Mouse (Mus musculus) neural tube, embryonic 13.5 days (tissue): ENCODE measurements around the gene Eps8l1. TPM values are rescaled to one million over a fixed set of nuclear protein-coding genes. Genes with fewer than 3 reads are reported as not detected.

Experiments
- ATAC-seq: fragments of 200-750 bp; cut with Nextera tagmentation; 2 replicates; pipeline ENCODE4 v1.8.0; 2017; ENCODE audit warnings: low read depth, mild to moderate bottlenecking, moderate TSS enrichment, moderate library complexity
- H3K27ac ChIP-seq: fragments of 300-500 bp; sonication (generic); replicated peaks from 2 replicates; pipeline ENCODE4 v1.5.1; 2015; ENCODE audit warnings: moderate library complexity, mild to moderate bottlenecking, inconsistent platforms
- H3K27me3 ChIP-seq: fragments of 300-500 bp; sonication (generic); 2 replicates; pipeline ENCODE4 v1.6.1; 2015; ENCODE audit warnings: mild to moderate bottlenecking, inconsistent platforms
- H3K36me3 ChIP-seq: fragments of 300-500 bp; sonication (generic); 2 replicates; pipeline ENCODE4 v1.6.1; 2015; ENCODE audit warnings: mild to moderate bottlenecking, inconsistent platforms
- H3K4me1 ChIP-seq: fragments of 300-500 bp; sonication (generic); replicated peaks from 2 replicates; pipeline ENCODE4 v1.6.1; 2015; ENCODE audit warnings: inconsistent platforms
- H3K4me2 ChIP-seq: fragments of 300-500 bp; sonication (generic); 2 replicates; pipeline ENCODE4 v1.6.1; 2015; ENCODE audit warnings: inconsistent platforms, mild to moderate bottlenecking, moderate library complexity
- H3K4me3 ChIP-seq: fragments of 300-500 bp; sonication (generic); 2 replicates; pipeline ENCODE4 v1.5.1; 2015; ENCODE audit warnings: mild to moderate bottlenecking, inconsistent platforms
- H3K9ac ChIP-seq: fragments of 300-500 bp; sonication (generic); 2 replicates; pipeline ENCODE4 v1.6.1; 2015; ENCODE audit warnings: moderate library complexity, mild to moderate bottlenecking, inconsistent platforms
- H3K9me3 ChIP-seq: fragments of 300-500 bp; sonication (generic); 2 replicates; pipeline ENCODE4 v1.6.1; 2016; ENCODE audit warnings: inconsistent platforms
- WGBS: fragments of 180-500 bp; shearing (Covaris S2); methylation state at CpG from one replicate; pipeline ENCODE4 v1.1.7; 2015; 5-methylcytosine and 5-hydroxymethylcytosine counted together
- polyA plus RNA-seq: library from polyadenylated mRNA; unstranded; fragments of >200 nt; fragmentation: Nextera tagmentation; extraction: Ambion mirVana; gene quantifications from 2 replicates; pipeline ENCODE4 v1.2.1, GENCODE M21; 2015

Gene Eps8l1
- polyA plus RNA-seq, 1 experiment from 2014 or later: 12.9 TPM

DNA sequence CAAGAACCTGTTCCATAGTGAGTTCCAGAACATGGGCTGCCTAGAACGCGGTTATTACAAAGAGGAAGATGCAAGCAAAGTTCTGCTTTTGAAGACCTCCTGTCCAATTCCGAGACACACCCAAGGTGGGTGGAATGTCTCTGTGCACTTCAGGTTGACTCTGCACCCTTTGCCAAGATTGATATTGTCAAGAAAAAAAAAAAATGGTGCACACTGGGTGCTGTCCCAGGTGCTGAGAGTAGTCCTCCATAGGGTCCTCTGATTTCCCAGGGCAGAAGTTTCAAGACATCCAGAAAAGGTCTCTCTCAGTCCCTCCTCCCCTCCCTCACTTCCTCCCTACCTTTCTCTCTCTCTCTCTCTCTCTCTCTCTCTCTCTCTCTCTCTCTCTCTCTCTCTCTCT is 12.0 kb upstream of the Eps8l1 start:
- peaks cover 8% of the 10 kb centered on the region for H3K36me3 ChIP-seq
- H3K27me3 ChIP-seq: no peaks in the 10 kb centered on the region
- 88% methylated on average over 3 of the region's 3 CpGs for whole genome bisulfite sequencing
- peaks cover 12% of the 10 kb centered on the region for H3K4me1 ChIP-seq
- no peak overlapping the region for H3K27ac ChIP-seq
- H3K9me3 ChIP-seq: no peaks in the 10 kb centered on the region
- H3K4me2 ChIP-seq: no peak overlapping the region
- H3K4me3 ChIP-seq: no peak overlapping the region
- ATAC-seq: no peak
- no peak overlapping the region for H3K9ac ChIP-seq

DNA sequence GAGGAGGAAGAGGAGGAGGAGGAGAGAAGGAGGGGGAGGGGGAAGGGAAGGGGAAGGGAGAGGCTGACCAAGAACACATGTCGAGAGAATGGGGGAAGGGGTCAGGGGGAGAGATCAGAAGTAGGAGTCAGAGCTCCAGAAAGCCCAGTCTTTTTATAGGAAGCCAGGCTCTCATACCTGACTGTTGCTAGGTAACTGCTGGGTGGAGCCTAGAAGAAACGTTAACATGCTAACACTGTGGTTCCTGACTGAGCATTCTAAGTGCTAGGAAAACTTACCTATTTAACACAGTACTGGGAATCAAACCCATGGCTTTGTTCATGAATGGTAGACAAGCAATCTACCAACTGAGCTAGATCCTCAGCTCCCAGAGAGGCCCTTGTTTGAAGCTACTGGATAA is 11.3 kb upstream of the Eps8l1 start:
- Histone ChIP-seq H3K4me2 (no peak overlapping the region), H3K27me3 (no peaks in the 10 kb centered on the region), H3K27ac (no peak overlapping the region), H3K4me3 (no peak overlapping the region), H3K9ac (no peak overlapping the region), H3K4me1 (peaks cover 9% of the 10 kb centered on the region), H3K9me3 (no peaks in the 10 kb centered on the region), H3K36me3 (0 out of 2 replicates have a peak, but pooled peaks cover under 1% of the 10 kb centered on the region)
- WGBS: 17% methylated on average over 2 of the region's 2 CpGs
- no peak for ATAC-seq

DNA sequence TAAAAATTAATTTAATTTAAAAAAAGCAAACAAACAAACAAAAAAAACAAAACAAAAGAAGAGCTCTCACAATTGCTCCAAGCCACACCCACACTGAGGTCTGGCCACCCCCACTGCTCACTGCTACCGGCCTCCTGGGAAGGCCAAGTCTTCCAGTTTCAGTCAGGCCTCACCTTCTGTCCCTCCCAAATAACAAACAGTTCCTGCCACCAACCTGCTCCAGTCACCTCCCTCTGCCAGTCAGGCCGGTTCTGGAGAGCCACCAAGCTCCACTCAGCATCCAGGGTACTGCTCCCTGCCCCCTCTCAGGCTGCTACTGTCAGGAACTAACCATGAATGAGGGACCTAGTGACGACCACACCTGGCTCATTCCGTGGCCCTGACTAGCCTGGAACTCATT is 7.8 kb upstream of the Eps8l1 start:
- Histone ChIP-seq H3K4me3 (no peak overlapping the region), H3K4me2 (no peak overlapping the region), H3K27ac (no peak overlapping the region), H3K36me3 (no peaks in the 10 kb centered on the region), H3K9me3 (no peaks in the 10 kb centered on the region), H3K9ac (no peak overlapping the region), H3K4me1 (no peaks in the 10 kb centered on the region), H3K27me3 (no peaks in the 10 kb centered on the region)
- no peak for ATAC-seq
- WGBS: 26% methylated on average over 4 of the region's 4 CpGs

DNA sequence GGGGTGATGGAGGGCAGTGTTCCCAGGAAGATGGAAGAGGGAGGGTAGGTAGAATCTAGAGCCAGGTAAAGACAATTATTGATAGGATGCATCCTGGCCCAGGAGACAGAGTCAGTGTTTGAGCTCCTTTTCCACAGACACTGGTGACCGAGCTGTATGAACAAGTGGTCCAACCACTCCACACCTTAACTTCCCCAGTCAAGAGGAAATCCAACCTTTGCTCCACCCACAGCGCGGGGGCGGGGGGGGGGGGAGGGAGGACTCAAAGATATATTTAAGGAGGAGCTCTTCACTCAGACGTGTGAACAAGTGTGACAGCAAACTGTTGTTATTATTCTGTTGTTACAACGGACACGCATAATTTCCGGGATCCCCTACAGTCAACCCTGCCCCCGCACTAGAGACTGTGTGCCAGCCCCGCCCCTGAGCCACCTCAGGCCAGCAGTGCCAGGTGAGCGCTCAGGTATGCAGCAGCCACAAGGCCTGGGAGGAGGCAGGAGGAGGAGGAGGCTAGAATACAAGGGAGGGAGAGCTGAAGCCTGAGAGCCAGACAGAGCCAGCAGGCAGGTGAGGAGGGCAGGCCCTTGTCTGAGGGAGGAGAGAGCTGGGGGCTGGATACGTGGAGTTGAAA is 3.8 kb downstream of the Eps8l1 start:
- WGBS: 18% methylated on average over 12 of the region's 12 CpGs

DNA sequence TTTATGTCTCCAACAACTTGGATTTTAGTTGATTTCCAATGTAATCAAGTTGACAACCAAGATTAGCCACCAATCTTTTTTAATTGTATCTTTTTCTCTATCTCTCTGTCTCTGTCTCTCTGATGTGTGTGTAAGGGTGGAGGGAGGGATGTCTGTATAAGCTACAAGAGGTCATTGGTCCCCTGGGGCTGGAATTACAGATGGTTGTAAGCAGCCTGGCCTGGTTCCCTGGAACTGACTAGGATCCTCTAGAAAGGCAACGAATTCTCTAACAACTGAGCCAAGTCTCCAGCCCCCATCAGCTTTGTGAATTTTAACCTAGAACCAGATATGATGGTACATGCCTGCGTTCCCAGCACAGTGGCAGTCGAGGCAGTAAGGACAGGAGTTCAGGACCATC is 7.3 kb downstream of the Eps8l1 start:
- no peak for ATAC-seq
- Histone ChIP-seq H3K4me1 (peaks cover 13% of the 10 kb centered on the region), H3K4me2 (no peak overlapping the region), H3K9ac (peak overlapping the region; percentile 17; the same call in 1 of the 2 replicates), H3K9me3 (no peaks in the 10 kb centered on the region), H3K27me3 (peaks cover 48% of the 10 kb centered on the region), H3K36me3 (no peaks in the 10 kb centered on the region), H3K27ac (no peak overlapping the region), H3K4me3 (no peak overlapping the region)
- 74% methylated on average over 3 of the region's 3 CpGs for WGBS

More for the DNA sequence above, 3.8 kb downstream of the Eps8l1 start:
- no peak overlapping the region for H3K27ac ChIP-seq
- peaks cover 15% of the 10 kb centered on the region; the same call in 1 of the 2 replicates for H3K27me3 ChIP-seq
- ATAC-seq: 0 out of 2 replicates have a peak, but pooled peaks have one; percentile 16
- no peaks in the 10 kb centered on the region for H3K36me3 ChIP-seq
- no peaks in the 10 kb centered on the region for H3K4me1 ChIP-seq
- no peak overlapping the region for H3K4me3 ChIP-seq
- no peak overlapping the region for H3K4me2 ChIP-seq
- no peak overlapping the region for H3K9ac ChIP-seq
- no peaks in the 10 kb centered on the region for H3K9me3 ChIP-seq

DNA sequence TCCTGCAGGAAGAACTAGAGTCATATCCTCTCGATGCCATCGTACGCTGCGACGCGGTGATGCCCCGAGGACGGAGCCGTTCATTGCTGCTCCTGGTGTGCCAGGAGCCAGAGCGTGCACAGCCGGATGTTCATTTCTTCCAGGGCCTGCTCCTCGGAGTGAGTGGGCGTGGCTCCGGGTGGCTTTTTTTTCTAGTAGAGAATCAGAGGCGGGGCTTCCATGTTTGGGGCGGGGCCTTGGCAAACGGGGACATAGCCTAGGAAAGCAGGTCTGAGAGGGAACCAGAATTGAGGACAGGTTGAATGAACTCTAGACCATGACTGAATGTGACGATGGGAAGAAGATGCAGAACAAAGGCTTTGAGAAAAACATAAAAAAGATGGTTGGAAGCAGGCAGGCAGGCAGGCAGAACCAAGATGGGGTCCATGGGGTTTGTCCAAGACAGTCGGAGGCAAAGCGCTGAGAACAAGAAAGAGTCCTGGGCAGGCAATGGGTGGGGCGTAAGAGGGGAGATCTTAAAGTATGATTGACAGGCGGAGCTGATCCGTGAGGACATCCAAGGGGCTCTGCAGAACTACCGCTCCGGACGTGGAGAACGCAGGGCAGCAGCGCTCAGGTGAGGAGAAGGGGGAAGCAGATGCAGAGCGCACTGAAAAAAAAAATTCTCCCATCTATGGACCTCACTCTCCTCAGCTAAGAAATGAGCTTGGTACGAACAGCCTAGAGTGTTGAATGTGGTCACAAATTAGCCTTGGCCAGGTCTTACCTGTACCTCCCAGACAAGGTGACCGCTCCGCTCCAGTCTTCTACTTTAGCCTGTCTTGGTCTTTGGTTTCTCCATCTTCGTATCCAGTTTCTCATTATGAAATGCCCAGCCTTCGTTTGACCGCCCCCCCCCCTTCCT is 10.1 kb downstream of the Eps8l1 start:
- H3K27ac ChIP-seq: no peak overlapping the region

DNA sequence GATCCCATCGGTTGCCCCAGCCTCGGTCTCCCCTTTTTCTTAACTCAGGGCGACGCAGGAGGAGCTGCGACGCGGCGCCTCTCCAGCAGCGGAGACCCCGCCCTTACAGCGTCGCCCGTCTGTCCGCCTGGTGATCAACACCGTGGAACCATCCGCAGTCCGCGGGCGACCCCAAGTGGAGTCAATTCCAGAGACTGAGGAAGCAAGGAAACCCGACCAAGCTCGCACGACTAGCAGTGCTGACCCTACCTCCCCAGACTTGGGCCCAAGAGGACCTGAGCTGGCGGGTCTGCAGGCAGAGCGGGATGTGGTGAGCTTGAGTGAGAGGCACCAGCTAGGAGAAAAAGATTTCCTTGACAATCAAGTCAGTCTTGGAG is 10.7 kb downstream of the Eps8l1 start:
- Histone ChIP-seq H3K4me1 (peaks cover 13% of the 10 kb centered on the region), H3K9ac (peak overlapping the region; percentile 69), H3K4me3 (peak overlapping the region; percentile 46), H3K9me3 (no peaks in the 10 kb centered on the region), H3K27me3 (peaks cover 73% of the 10 kb centered on the region), H3K27ac (no peak overlapping the region), H3K4me2 (peak overlapping the region; percentile 75), H3K36me3 (no peaks in the 10 kb centered on the region)
- ATAC-seq: peak; percentile 90
- under 1% methylated on average over 24 of the region's 24 CpGs for WGBS

More for the DNA sequence above, 10.1 kb downstream of the Eps8l1 start:
- Histone ChIP-seq H3K9ac (peak overlapping the region; percentile 69), H3K36me3 (no peaks in the 10 kb centered on the region), H3K9me3 (no peaks in the 10 kb centered on the region), H3K27me3 (peaks cover 68% of the 10 kb centered on the region), H3K4me2 (peak overlapping the region; percentile 75), H3K4me1 (peaks cover 13% of the 10 kb centered on the region), H3K4me3 (peak overlapping the region; percentile 46)
- ATAC-seq: peak; percentile 61
- 2% methylated on average over 35 of the region's 35 CpGs for WGBS

DNA sequence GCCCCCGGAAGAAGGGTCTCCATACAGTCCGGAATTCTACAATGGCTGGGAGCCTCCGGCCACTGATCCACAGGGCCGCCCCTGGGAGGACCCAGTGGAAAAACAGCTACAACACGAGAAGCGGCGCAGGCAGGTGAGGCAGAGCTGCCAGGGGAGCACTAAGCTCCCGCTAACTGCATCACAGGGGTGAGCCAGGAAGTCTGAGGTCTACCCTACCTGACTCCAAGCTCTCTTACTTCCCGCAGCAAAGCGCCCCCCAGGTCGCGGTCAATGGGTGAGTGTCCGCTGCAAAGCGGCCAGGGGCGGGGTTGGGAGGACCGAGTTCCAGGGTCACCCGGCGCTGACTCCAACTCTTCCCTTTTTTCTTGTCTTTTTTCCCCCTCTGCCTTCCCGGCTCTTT is 13.5 kb downstream of the Eps8l1 start:
- H3K36me3 ChIP-seq: no peaks in the 10 kb centered on the region
- no peaks in the 10 kb centered on the region for H3K9me3 ChIP-seq
- H3K9ac ChIP-seq: no peak overlapping the region
- no peak overlapping the region for H3K4me2 ChIP-seq
- no peak overlapping the region for H3K4me3 ChIP-seq
- no peak for ATAC-seq
- H3K27me3 ChIP-seq: peaks cover 76% of the 10 kb centered on the region
- peaks cover 30% of the 10 kb centered on the region for H3K4me1 ChIP-seq
- no peak overlapping the region for H3K27ac ChIP-seq
- WGBS: 12% methylated on average over 19 of the region's 19 CpGs

DNA sequence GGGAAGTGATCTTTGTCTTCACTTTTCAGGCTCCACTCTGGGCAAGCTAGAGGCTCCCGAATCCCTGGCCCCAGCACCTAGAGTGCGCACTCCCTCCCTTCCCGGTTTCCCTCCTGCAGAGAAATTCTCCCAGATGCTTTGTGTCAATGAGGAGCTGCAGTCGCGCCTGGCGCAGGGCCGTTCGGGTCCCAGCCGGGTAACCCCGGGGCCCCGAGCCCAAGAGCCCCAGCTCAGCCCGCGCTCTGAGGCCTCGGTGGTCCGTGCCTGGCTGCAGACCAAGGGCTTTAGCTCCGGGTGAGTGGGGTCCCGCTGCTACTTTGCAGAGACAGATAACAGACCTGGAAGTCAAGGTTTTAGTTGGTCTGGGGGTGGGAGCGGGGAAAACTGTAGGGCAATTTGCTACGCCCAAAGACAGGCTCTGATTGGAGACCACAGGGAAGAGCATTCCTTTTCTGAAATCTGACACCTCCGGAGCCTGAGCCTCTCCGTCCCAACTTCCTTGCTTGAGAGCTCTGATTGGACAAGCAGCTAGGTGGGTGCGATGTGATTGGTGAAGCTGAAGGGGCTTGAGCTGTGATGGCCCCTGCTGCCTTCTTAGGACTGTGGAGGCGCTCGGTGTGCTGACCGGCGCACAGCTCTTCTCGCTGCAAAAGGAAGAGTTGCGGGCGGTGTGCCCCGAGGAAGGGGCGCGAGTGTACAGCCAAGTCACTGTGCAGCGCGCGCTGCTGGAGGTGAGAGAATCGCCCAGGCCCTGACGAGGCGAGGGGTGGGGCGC is 17.7 kb downstream of the Eps8l1 start:
- WGBS: 0% methylated on average over 39 of the region's 39 CpGs
- Histone ChIP-seq H3K9me3 (no peaks in the 10 kb centered on the region), H3K27ac (peak overlapping the region; percentile 67), H3K4me1 (peaks cover 26% of the 10 kb centered on the region), H3K4me2 (peak overlapping the region; percentile 75), H3K4me3 (peak overlapping the region; percentile 43), H3K36me3 (peaks cover 24% of the 10 kb centered on the region), H3K27me3 (peaks cover 37% of the 10 kb centered on the region), H3K9ac (peak overlapping the region; percentile 66)
- peak; percentile 94 for ATAC-seq

DNA sequence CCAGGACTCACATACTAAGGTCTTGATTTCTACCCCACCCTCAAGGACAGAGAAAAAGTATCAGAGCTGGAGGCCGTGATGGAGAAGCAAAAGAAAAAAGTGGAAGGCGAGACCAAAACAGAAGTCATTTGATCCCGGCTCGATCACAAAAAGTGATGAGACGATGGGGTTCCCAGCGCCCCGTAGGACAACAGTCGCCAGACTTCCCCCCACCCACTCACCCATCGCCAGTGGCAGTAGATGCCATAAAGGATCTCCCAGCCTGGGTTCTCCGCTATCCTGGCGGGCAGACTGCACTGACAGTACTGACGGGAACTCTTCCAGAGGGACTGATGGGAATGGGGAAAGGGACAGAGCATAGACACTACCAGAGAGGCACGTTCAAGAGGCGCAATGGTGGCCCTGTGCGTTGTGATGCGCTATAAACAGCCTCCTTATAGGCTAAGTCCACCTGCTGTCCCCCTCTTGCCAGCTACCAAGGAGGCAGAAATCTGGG is 18.4 kb downstream of the Eps8l1 start:
- peak; percentile 28; the same call in 1 of the 2 replicates for ATAC-seq
- Histone ChIP-seq H3K4me1 (peaks cover 26% of the 10 kb centered on the region), H3K9me3 (no peaks in the 10 kb centered on the region), H3K27ac (peak overlapping the region; percentile 67), H3K9ac (peak overlapping the region; percentile 66), H3K36me3 (peaks cover 30% of the 10 kb centered on the region), H3K27me3 (peaks cover 31% of the 10 kb centered on the region), H3K4me2 (peak overlapping the region; percentile 75), H3K4me3 (peak overlapping the region; percentile 43)
- WGBS: 2% methylated on average over 16 of the region's 16 CpGs

DNA sequence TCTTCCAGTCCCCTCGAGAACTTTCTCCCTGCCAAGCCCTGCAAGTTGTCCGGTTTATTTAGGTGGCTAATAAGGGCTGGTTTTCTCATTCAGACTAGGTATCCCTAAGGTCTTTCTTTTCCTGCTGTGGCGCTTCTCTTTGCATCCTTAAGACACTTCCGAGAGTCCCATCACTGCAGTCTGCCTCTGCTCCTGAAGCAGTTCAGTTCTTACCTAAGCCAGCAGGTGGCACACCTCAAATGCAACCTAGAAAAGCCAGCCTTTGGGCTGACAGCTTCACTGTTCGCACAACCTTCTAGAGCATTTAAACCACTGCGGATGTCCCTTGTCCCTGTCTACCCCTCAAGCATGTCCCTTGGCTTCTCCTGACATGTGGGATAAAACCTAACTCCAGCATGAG is 19.2 kb downstream of the Eps8l1 start:
- H3K4me3 ChIP-seq: no peak overlapping the region

More for the DNA sequence above, 19.2 kb downstream of the Eps8l1 start:
- peaks cover 22% of the 10 kb centered on the region for H3K27me3 ChIP-seq
- H3K9ac ChIP-seq: no peak overlapping the region
- ATAC-seq: no peak
- no peak overlapping the region for H3K27ac ChIP-seq
- no peaks in the 10 kb centered on the region for H3K9me3 ChIP-seq
- H3K4me1 ChIP-seq: peaks cover 26% of the 10 kb centered on the region
- 0 out of 2 replicates have a peak overlapping the region, but pooled peaks have one; percentile 75 for H3K4me2 ChIP-seq
- H3K36me3 ChIP-seq: peaks cover 38% of the 10 kb centered on the region
- WGBS: 31% methylated on average over 6 of the region's 6 CpGs
